Mouse (Mus musculus): ENCODE measurements at regions not wholly inside any gene's neighbourhood (a gene's known extent, or its start where the extent isn't known, plus 50 kb on each side); places are given as distances from the start of the nearest gene placed in this dataset.

GRCm38 (mm10) chr9:30021981-30022380 is 59.0 kb upstream of the Ntm start:
- Histone ChIP-seq H3K36me3 (replicated peaks) (no peaks in the 10 kb centered on the region), H3K4me1 (peaks cover 8% of the 10 kb centered on the region), H3K4me3 (no peak overlapping the region), H3K9me3 (no peaks in the 10 kb centered on the region), H3K27me3 (replicated peaks; ENCODE audit: low read depth, poor library complexity, severe bottlenecking) (no peaks in the 10 kb centered on the region), H3K27ac (replicated peaks) (no peak overlapping the region)
- DNase-seq (ENCODE audit: low spot score): no peak
- WGBS: 73% methylated on average over 3 of the region's 3 CpGs

GRCm38 (mm10) chr9:30025275-30025674 is 62.3 kb upstream of the Ntm start:
- Histone ChIP-seq H3K27ac (replicated peaks) (no peak overlapping the region), H3K36me3 (replicated peaks) (no peaks in the 10 kb centered on the region), H3K4me1 (peaks cover 8% of the 10 kb centered on the region), H3K4me3 (no peak overlapping the region), H3K27me3 (replicated peaks; ENCODE audit: low read depth, poor library complexity, severe bottlenecking) (no peaks in the 10 kb centered on the region), H3K9me3 (no peaks in the 10 kb centered on the region)
- 35% methylated on average over 7 of the region's 7 CpGs for WGBS
- peak; percentile 53 for DNase-seq (ENCODE audit: low spot score)

GRCm38 (mm10) chr9:30026939-30027338 is 64.0 kb upstream of the Ntm start:
- H3K27me3 ChIP-seq (replicated peaks; ENCODE audit: low read depth, poor library complexity, severe bottlenecking): no peaks in the 10 kb centered on the region
- no peak overlapping the region for H3K4me3 ChIP-seq
- H3K4me1 ChIP-seq: peaks cover 8% of the 10 kb centered on the region
- H3K36me3 ChIP-seq (replicated peaks): no peaks in the 10 kb centered on the region
- 73% methylated on average over 5 of the region's 5 CpGs for WGBS
- no peak for DNase-seq (ENCODE audit: low spot score)
- H3K9me3 ChIP-seq: no peaks in the 10 kb centered on the region
- no peak overlapping the region for H3K27ac ChIP-seq (replicated peaks)

- Histone ChIP-seq H3K4me1 (peaks cover 6% of the 10 kb centered on the region; the same call in 1 of the 2 replicates), H3K9me3 (no peaks in the 10 kb centered on the region), H3K4me3 (no peak overlapping the region), H3K27me3 (replicated peaks; ENCODE audit: low read depth, poor library complexity, severe bottlenecking) (no peaks in the 10 kb centered on the region), H3K36me3 (replicated peaks) (no peaks in the 10 kb centered on the region), H3K27ac (replicated peaks) (no peak overlapping the region)
- 19% methylated on average over 4 of the region's 4 CpGs for WGBS
- peak; percentile 18 for DNase-seq (ENCODE audit: low spot score)
These were observed 77.5 kb upstream of the Ntm start for GRCm38 (mm10) chr9:30040396-30040795.

GRCm38 (mm10) chr9:30064551-30064950 is 101.6 kb upstream of the Ntm start:
- no peaks in the 10 kb centered on the region for H3K36me3 ChIP-seq (replicated peaks)
- no peaks in the 10 kb centered on the region for H3K9me3 ChIP-seq
- DNase-seq (ENCODE audit: low spot score): no peak
- no peak overlapping the region for H3K27ac ChIP-seq (replicated peaks)
- H3K4me3 ChIP-seq: no peak overlapping the region
- H3K4me1 ChIP-seq: no peaks in the 10 kb centered on the region
- WGBS: 87% methylated on average over 2 of the region's 2 CpGs
- no peaks in the 10 kb centered on the region for H3K27me3 ChIP-seq (replicated peaks; ENCODE audit: low read depth, poor library complexity, severe bottlenecking)

GRCm38 (mm10) chr9:30067980-30068379 is 105.0 kb upstream of the Ntm start:
- DNase-seq (ENCODE audit: low spot score): no peak
- WGBS: 79% methylated on average over 7 of the region's 7 CpGs

GRCm38 (mm10) chr9:30075233-30075632 is 112.3 kb upstream of the Ntm start:
- 92% methylated on average over 3 of the region's 3 CpGs for WGBS
- Histone ChIP-seq H3K9me3 (no peaks in the 10 kb centered on the region), H3K4me3 (no peak overlapping the region), H3K36me3 (replicated peaks) (no peaks in the 10 kb centered on the region), H3K4me1 (no peaks in the 10 kb centered on the region), H3K27ac (replicated peaks) (no peak overlapping the region), H3K27me3 (replicated peaks; ENCODE audit: low read depth, poor library complexity, severe bottlenecking) (no peaks in the 10 kb centered on the region)
- no peak for DNase-seq (ENCODE audit: low spot score)

More at GRCm38 (mm10) chr9:30067980-30068379, 105.0 kb upstream of the Ntm start:
- H3K4me3 ChIP-seq: no peak overlapping the region
- H3K4me1 ChIP-seq: no peaks in the 10 kb centered on the region
- no peaks in the 10 kb centered on the region for H3K36me3 ChIP-seq (replicated peaks)
- H3K27me3 ChIP-seq (replicated peaks; ENCODE audit: low read depth, poor library complexity, severe bottlenecking): no peaks in the 10 kb centered on the region
- no peaks in the 10 kb centered on the region for H3K9me3 ChIP-seq
- no peak overlapping the region for H3K27ac ChIP-seq (replicated peaks)

- WGBS: 92% methylated on average over 6 of the region's 6 CpGs
- no peak for DNase-seq (ENCODE audit: low spot score)
- no peak overlapping the region for H3K27ac ChIP-seq (replicated peaks)
- no peaks in the 10 kb centered on the region for H3K9me3 ChIP-seq
- H3K36me3 ChIP-seq (replicated peaks): no peaks in the 10 kb centered on the region
- H3K4me1 ChIP-seq: no peaks in the 10 kb centered on the region
- no peak overlapping the region for H3K4me3 ChIP-seq
- no peaks in the 10 kb centered on the region for H3K27me3 ChIP-seq (replicated peaks; ENCODE audit: low read depth, poor library complexity, severe bottlenecking)
These were observed 113.1 kb upstream of the Ntm start for GRCm38 (mm10) chr9:30076006-30076405.

- H3K9me3 ChIP-seq: no peaks in the 10 kb centered on the region
- 46% methylated on average over 3 of the region's 3 CpGs for WGBS
- H3K4me3 ChIP-seq: no peak overlapping the region
- no peaks in the 10 kb centered on the region for H3K36me3 ChIP-seq (replicated peaks)
- H3K27me3 ChIP-seq (replicated peaks; ENCODE audit: low read depth, poor library complexity, severe bottlenecking): no peaks in the 10 kb centered on the region
- DNase-seq (ENCODE audit: low spot score): no peak
- no peaks in the 10 kb centered on the region for H3K4me1 ChIP-seq
- no peak overlapping the region for H3K27ac ChIP-seq (replicated peaks)
These were observed 113.5 kb upstream of the Ntm start for GRCm38 (mm10) chr9:30076482-30076881.

- Histone ChIP-seq H3K36me3 (replicated peaks) (no peaks in the 10 kb centered on the region), H3K4me1 (peaks cover 28% of the 10 kb centered on the region), H3K27me3 (replicated peaks; ENCODE audit: low read depth, poor library complexity, severe bottlenecking) (no peaks in the 10 kb centered on the region), H3K9me3 (no peaks in the 10 kb centered on the region), H3K4me3 (no peak overlapping the region), H3K27ac (replicated peaks) (no peak overlapping the region; the same call in 1 of the 2 replicates)
- no peak for DNase-seq (ENCODE audit: low spot score)
- WGBS: 50% methylated on average over 6 of the region's 6 CpGs
These were observed 139.0 kb upstream of the Ntm start for GRCm38 (mm10) chr9:30101942-30102341.

GRCm38 (mm10) chr9:30122371-30122770 is 159.4 kb upstream of the Ntm start:
- DNase-seq (ENCODE audit: low spot score): no peak
- no peaks in the 10 kb centered on the region for H3K9me3 ChIP-seq
- H3K36me3 ChIP-seq (replicated peaks): no peaks in the 10 kb centered on the region
- no peak overlapping the region for H3K4me3 ChIP-seq
- no peaks in the 10 kb centered on the region for H3K27me3 ChIP-seq (replicated peaks; ENCODE audit: low read depth, poor library complexity, severe bottlenecking)
- 91% methylated on average over 3 of the region's 3 CpGs for WGBS
- no peaks in the 10 kb centered on the region for H3K4me1 ChIP-seq
- H3K27ac ChIP-seq (replicated peaks): no peak overlapping the region

- no peaks in the 10 kb centered on the region for H3K36me3 ChIP-seq (replicated peaks)
- 77% methylated on average over 6 of the region's 6 CpGs for WGBS
These were observed 166.2 kb upstream of the Ntm start for GRCm38 (mm10) chr9:30129151-30129550.

GRCm38 (mm10) chr9:30131626-30132025 is 168.7 kb upstream of the Ntm start:
- Histone ChIP-seq H3K9me3 (no peaks in the 10 kb centered on the region), H3K27ac (replicated peaks) (no peak overlapping the region), H3K4me1 (no peaks in the 10 kb centered on the region), H3K27me3 (replicated peaks; ENCODE audit: low read depth, poor library complexity, severe bottlenecking) (no peaks in the 10 kb centered on the region), H3K4me3 (no peak overlapping the region), H3K36me3 (replicated peaks) (no peaks in the 10 kb centered on the region)
- WGBS: 80% methylated on average over 2 of the region's 2 CpGs
- DNase-seq (ENCODE audit: low spot score): no peak

More at GRCm38 (mm10) chr9:30129151-30129550, 166.2 kb upstream of the Ntm start:
- no peaks in the 10 kb centered on the region for H3K27me3 ChIP-seq (replicated peaks; ENCODE audit: low read depth, poor library complexity, severe bottlenecking)
- H3K9me3 ChIP-seq: no peaks in the 10 kb centered on the region
- no peak for DNase-seq (ENCODE audit: low spot score)
- H3K4me3 ChIP-seq: no peak overlapping the region
- no peaks in the 10 kb centered on the region for H3K4me1 ChIP-seq
- H3K27ac ChIP-seq (replicated peaks): no peak overlapping the region

- Histone ChIP-seq H3K9me3 (no peaks in the 10 kb centered on the region), H3K4me1 (peaks cover 7% of the 10 kb centered on the region), H3K27me3 (replicated peaks; ENCODE audit: low read depth, poor library complexity, severe bottlenecking) (no peaks in the 10 kb centered on the region), H3K4me3 (no peak overlapping the region), H3K27ac (replicated peaks) (no peak overlapping the region), H3K36me3 (replicated peaks) (no peaks in the 10 kb centered on the region)
- 77% methylated on average over 3 of the region's 3 CpGs for WGBS
- DNase-seq (ENCODE audit: low spot score): no peak
These were observed 171.4 kb upstream of the Ntm start for GRCm38 (mm10) chr9:30134303-30134702.

Data from embryonic facial prominence, embryonic 10.5 days (tissue).